Mouse (Mus musculus) forebrain, embryonic 11.5 days (tissue): ENCODE results near the gene Kcna7. TPM values are rescaled to one million over a fixed set of nuclear protein-coding genes. Genes with fewer than 3 reads are reported as not detected.
"Not testable (repeated sequence)": the region's sequence is repeated elsewhere in the genome, so short reads cannot be mapped to it uniquely, and the experiment has no call there.

ENCODE experiments used
- ATAC-seq: fragments of 200-750 bp; cut with Nextera tagmentation; replicated peaks from 2 replicates; pipeline ENCODE4 v1.8.0; 2017; ENCODE audit warnings: moderate TSS enrichment; ENCODE audit not compliant: low FRiP score
- DNase-seq: peaks from one replicate; pipeline ENCODE4 v3.0.0-alpha.2; 2017; ENCODE audit warnings: low spot score
- H3K27ac ChIP-seq: fragments of 300-500 bp; sonication (generic); 2 replicates; pipeline ENCODE4 v1.5.1; 2014; ENCODE audit warnings: low read depth, low read length
- H3K27me3 ChIP-seq: fragments of 300-500 bp; sonication (generic); 2 replicates; pipeline ENCODE4 v1.6.1; 2014; ENCODE audit warnings: mild to moderate bottlenecking, low read length, mixed read lengths; ENCODE audit not compliant: control insufficient read depth, insufficient read depth
- H3K36me3 ChIP-seq: fragments of 300-500 bp; sonication (generic); 2 replicates; pipeline ENCODE4 v1.6.1; 2014; ENCODE audit warnings: mild to moderate bottlenecking, low read length, moderate library complexity, mixed read lengths; ENCODE audit not compliant: control insufficient read depth, insufficient read depth
- H3K4me1 ChIP-seq: fragments of 300-500 bp; sonication (generic); replicated peaks from 2 replicates; pipeline ENCODE4 v1.6.1; 2014; ENCODE audit warnings: low read length, mixed read lengths; ENCODE audit not compliant: control insufficient read depth, insufficient read depth
- H3K4me2 ChIP-seq: fragments of 300-500 bp; sonication (generic); 2 replicates; pipeline ENCODE4 v1.6.1; 2014; ENCODE audit warnings: low read depth, mild to moderate bottlenecking, low read length, moderate library complexity, mixed read lengths; ENCODE audit not compliant: severe bottlenecking
- H3K4me3 ChIP-seq: fragments of 300-500 bp; sonication (generic); 2 replicates; pipeline ENCODE4 v1.5.1; 2014; ENCODE audit warnings: low read depth, low read length
- H3K9ac ChIP-seq: fragments of 300-500 bp; sonication (generic); 2 replicates; pipeline ENCODE4 v1.6.1; 2014; ENCODE audit warnings: low read length
- H3K9me3 ChIP-seq: fragments of 300-500 bp; sonication (generic); 2 replicates; pipeline ENCODE4 v1.6.1; 2016; ENCODE audit warnings: low read length, mixed read lengths; ENCODE audit not compliant: control insufficient read depth
- WGBS: fragments of 180-500 bp; shearing (Covaris S2); extraction: QIAGEN DNeasy Blood & Tissue Kit; methylation state at CpG from one replicate; pipeline ENCODE4 v1.1.7; 2014; 5-methylcytosine and 5-hydroxymethylcytosine counted together
- polyA plus RNA-seq: library from polyadenylated mRNA; unstranded; fragments of >200 nt; fragmentation: Nextera tagmentation; extraction: Ambion mirVana; gene quantifications from 2 replicates; pipeline ENCODE4 v1.2.1, GENCODE M21; 2014

The Kcna7 gene
- polyA plus RNA-seq, 1 experiment from 2014 or later: not detected

DNA sequence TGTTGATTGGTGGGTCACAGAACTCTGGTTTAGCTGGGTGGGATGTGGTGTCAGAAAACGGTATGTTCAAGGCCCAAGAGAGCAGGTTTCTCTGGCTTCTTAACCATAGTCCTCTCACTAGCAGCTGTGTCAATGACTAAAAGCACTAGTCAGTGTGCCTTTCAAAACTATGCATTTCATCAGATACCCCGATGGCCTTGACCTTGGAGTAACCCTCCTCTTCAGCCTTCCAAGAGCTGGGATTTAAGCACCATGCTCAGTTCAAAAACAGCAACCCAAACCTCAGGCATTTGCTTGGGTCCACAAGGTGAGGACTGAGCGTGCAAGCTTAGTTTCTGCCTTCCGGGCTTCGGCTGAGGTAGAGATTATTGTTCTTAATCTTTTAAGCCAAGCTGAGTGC, 33.1 kb upstream of the Kcna7 start:
- no peak for DNase-seq
- Histone ChIP-seq H3K27ac (no peak overlapping the region), H3K4me2 (no peak overlapping the region), H3K9me3 (no peaks in the 10 kb centered on the region), H3K4me3 (no peak overlapping the region), H3K9ac (no peak overlapping the region), H3K4me1 (peaks cover 12% of the 10 kb centered on the region), H3K27me3 (peaks cover 16% of the 10 kb centered on the region), H3K36me3 (peaks cover 19% of the 10 kb centered on the region; the same call in 1 of the 2 replicates)
- ATAC-seq: no peak
- WGBS: 85% methylated on average over 5 of the region's 5 CpGs

GRCm38 (mm10) chr7:45374620-45375019, 30.8 kb upstream of the Kcna7 start:
- no peak overlapping the region for H3K9ac ChIP-seq
- DNase-seq: no peak
- peaks cover 6% of the 10 kb centered on the region for H3K4me1 ChIP-seq
- H3K4me2 ChIP-seq: no peak overlapping the region
- no peak overlapping the region for H3K4me3 ChIP-seq
- no peak for ATAC-seq
- no peak overlapping the region for H3K27ac ChIP-seq
- WGBS: 96% methylated on average over 8 of the region's 8 CpGs
- peaks cover under 1% of the 10 kb centered on the region; the same call in 1 of the 2 replicates for H3K27me3 ChIP-seq
- H3K9me3 ChIP-seq: no peaks in the 10 kb centered on the region
- peaks cover 35% of the 10 kb centered on the region for H3K36me3 ChIP-seq

DNA sequence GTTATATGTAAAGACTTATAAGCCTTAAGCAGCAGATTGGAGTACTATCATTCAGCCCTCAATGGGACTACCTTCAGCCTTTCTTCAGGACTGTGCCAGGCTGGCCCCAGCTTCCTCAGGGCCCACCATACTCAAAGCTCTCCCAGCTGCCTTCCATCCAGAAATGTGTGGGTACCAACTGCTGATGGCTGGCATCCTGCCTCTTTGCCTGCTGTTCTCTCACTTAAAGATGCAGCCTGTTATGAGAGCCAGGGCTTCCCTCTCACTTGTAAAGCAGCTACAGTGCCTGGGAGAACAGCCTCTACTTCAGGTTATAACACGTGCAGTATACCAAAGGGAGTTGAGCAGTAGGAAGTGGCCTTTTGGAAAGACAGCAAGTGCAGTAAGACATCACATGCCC, 29.4 kb upstream of the Kcna7 start:
- no peaks in the 10 kb centered on the region for H3K9me3 ChIP-seq
- no peak overlapping the region for H3K4me3 ChIP-seq
- H3K4me2 ChIP-seq: no peak overlapping the region
- no peak overlapping the region for H3K27ac ChIP-seq
- 75% methylated on average over 1 of the region's 1 CpGs for WGBS
- ATAC-seq: no peak
- no peaks in the 10 kb centered on the region for H3K4me1 ChIP-seq
- DNase-seq: no peak
- peaks cover 46% of the 10 kb centered on the region for H3K36me3 ChIP-seq
- H3K9ac ChIP-seq: no peak overlapping the region
- no peaks in the 10 kb centered on the region for H3K27me3 ChIP-seq

GRCm38 (mm10) chr7:45386077-45386476, 19.4 kb upstream of the Kcna7 start:
- H3K9me3 ChIP-seq: no peaks in the 10 kb centered on the region
- H3K36me3 ChIP-seq: peaks cover 65% of the 10 kb centered on the region
- ATAC-seq (no peak), DNase-seq (peak; percentile 50)
- no peak overlapping the region for H3K27ac ChIP-seq
- 89% methylated on average over 3 of the region's 3 CpGs for WGBS
- no peak overlapping the region for H3K4me3 ChIP-seq
- no peak overlapping the region for H3K4me2 ChIP-seq
- H3K9ac ChIP-seq: no peak overlapping the region
- no peaks in the 10 kb centered on the region for H3K27me3 ChIP-seq
- no peaks in the 10 kb centered on the region for H3K4me1 ChIP-seq

GRCm38 (mm10) chr7:45395129-45395541, 10.3 kb upstream of the Kcna7 start:
- DNase-seq (no peak), ATAC-seq (peak; percentile 77)
- Histone ChIP-seq H3K36me3 (peaks cover 18% of the 10 kb centered on the region), H3K4me1 (peaks cover 16% of the 10 kb centered on the region; the same call in 1 of the 2 replicates), H3K4me3 (peak overlapping the region; percentile 88), H3K27me3 (no peaks in the 10 kb centered on the region), H3K27ac (peak overlapping the region; percentile 99), H3K9ac (peak overlapping the region; percentile 89), H3K4me2 (peak overlapping the region; percentile 99), H3K9me3 (no peaks in the 10 kb centered on the region)
- under 1% methylated on average over 18 of the region's 20 CpGs for WGBS

DNA sequence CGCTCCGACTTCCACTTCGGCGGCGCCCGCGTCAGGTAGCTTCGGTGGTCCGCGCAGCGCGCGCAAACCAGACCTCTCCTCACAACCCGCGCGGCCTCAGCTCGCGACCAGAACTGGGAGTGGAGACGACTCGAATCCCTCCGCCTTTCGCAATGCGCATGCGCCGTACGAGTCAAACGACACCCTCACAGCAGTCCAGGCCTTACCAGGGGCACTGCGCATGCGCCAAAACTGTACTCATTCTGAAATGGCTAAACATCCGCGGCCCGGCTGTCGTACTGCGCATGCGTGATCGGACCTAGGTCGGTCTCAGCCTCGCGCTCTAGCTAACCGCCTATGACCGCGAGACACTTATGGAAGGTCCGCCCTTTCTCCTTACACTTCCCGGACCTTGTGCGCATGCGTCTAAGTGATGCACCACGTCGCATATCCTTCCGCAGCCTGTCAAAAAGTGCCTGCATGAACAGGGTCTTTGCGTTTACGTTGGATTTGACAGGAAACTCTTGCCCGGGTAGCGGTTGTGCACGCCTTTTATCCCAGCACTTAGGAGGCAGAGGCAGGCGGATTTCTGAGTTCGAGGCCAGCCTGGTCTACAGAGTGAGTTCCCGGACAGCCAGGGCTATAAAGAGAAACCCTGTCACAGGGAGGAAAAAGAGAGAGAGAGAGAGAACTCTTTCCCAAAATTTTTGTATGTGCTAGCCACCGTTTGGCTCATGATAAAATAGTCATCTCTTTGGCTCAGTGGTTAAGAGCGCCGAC, 9.7 kb upstream of the Kcna7 start, which contains the start of gene Snrnp70:
TSS of gene Snrnp70 (minus strand) at position 165 of the 759 bp plus-strand sequence.
- DNase-seq (peak; percentile 100), ATAC-seq (peak; percentile 96)
- Histone ChIP-seq H3K27me3 (no peaks in the 10 kb centered on the region), H3K4me2 (peak within 1 kb of the TSS; percentile 99), H3K9ac (peak within 1 kb of the TSS; percentile 89), H3K9me3 (no peaks in the 10 kb centered on the region), H3K36me3 (peaks cover 11% of the 10 kb centered on the region), H3K4me3 (peak within 1 kb of the TSS; percentile 88), H3K4me1 (peaks cover 16% of the 10 kb centered on the region; the same call in 1 of the 2 replicates), H3K27ac (peak within 1 kb of the TSS; percentile 99)
- WGBS: 1% methylated on average over 60 of the region's 60 CpGs

DNA sequence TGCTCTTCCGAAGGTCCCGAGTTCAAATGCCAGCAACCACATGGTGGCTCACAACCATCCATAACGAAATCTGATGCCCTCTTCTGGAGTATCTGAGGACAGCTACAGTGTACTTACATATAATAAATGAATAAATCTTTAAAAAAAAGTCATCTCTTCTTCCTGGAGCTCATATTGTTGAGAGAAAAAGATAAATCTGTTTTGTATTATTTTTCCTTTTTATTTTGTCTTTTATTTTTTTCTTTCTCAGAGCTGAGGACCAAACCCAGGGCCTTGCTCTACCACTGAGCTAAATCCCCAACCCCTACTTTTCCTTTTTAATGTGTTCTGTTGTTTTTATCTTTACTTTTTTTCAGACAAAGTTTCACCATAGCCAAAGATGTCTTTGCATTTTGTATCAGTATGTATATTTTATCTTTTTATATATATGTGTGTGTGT, 9.1 kb upstream of the Kcna7 start:
- Histone ChIP-seq H3K4me3 (peak overlapping the region; percentile 88), H3K4me2 (peak overlapping the region; percentile 58), H3K4me1 (peaks cover 16% of the 10 kb centered on the region; the same call in 1 of the 2 replicates)
- H3K9ac ChIP-seq, H3K27me3 ChIP-seq, H3K9me3 ChIP-seq, DNase-seq, H3K36me3 ChIP-seq, H3K27ac ChIP-seq: not testable (repeated sequence)
- WGBS: 12% methylated on average over 3 of the region's 3 CpGs
- peak; percentile 23; the same call in 1 of the 2 replicates for ATAC-seq

GRCm38 (mm10) chr7:45396787-45397186, 8.7 kb upstream of the Kcna7 start:
- Histone ChIP-seq H3K27me3 (no peaks in the 10 kb centered on the region), H3K9ac (no peak overlapping the region), H3K36me3 (peaks cover 5% of the 10 kb centered on the region), H3K4me2 (no peak overlapping the region), H3K9me3 (no peaks in the 10 kb centered on the region), H3K4me3 (no peak overlapping the region), H3K27ac (no peak overlapping the region), H3K4me1 (peaks cover 16% of the 10 kb centered on the region; the same call in 1 of the 2 replicates)
- DNase-seq: no peak
- no peak for ATAC-seq
- 72% methylated on average over 2 of the region's 2 CpGs for WGBS
